Mouse (Mus musculus): ENCODE results near the gene Spa17. TPM values are rescaled to one million over a fixed set of nuclear protein-coding genes. Genes with fewer than 3 reads are reported as not detected.

Gene Spa17
- 0.70 TPM in 1 of 2 replicates, not detected in the other for polyA plus RNA-seq (2012; rRNA removed; ENCODE audit: low replicate concordance)

DNA sequence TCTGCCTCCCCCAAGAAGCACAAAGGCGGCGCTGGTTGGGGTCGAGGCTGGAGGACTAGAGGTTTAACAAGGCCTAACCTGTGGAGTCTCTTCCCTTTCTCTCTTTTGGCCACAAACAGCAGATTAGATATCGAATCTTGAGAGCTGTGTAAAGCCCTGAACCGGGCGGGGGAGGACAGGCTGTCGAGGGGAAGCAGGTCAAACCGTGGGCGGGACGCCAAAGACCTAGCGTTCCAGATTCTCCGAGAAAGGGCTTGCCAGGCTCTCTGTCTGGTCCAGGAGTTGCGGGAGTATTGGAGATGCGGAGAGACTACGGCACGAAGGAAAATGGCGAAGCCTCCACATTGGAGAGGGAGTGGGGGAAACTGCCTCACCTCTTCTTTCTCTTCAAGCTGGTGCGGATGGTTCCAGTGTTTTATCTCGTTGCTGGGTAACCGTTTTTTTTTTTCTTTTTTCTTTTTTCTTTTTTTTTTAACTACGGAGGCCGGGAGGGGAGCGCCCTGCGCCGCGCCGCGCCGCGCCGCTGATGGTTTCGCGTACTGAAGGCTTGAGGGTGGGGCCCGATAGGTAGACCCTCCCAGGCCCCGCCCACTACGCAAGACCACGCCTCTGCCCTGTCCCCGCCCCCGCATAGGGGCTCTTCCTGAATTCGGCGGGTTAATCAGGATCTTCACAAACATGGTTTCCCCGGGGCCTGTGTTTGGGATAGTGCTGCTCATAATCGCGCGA lies at the start of gene Spa17:
Gene Spa17 (minus strand): TSS at position 541 of the 729 bp plus-strand sequence.

GRCm38 (mm10) chr9:37656931-37657481 lies 43.5 kb upstream of the Spa17 start, which contains the start of gene Tbrg1:
Gene Tbrg1 (minus strand): TSS chr9:37657312.

GRCm38 (mm10) chr9:37554838-37555748 lies 58.4 kb downstream of the Spa17 start, which contains the start of gene Siae:
Gene Siae (plus strand): TSS chr9:37555698.

Other genes starting within 250 kb of the Spa17 start
- gene Hepacam, start 246.4 kb downstream of the Spa17 start, polyA plus RNA-seq (2012; rRNA removed; ENCODE audit: low replicate concordance), result 0.50 and 0.59 TPM in 2 replicates
- 48.2 and 50.0 TPM in 2 replicates for gene Robo4, start 211.8 kb downstream of the Spa17 start, polyA plus RNA-seq (2012; rRNA removed; ENCODE audit: low replicate concordance)
- gene Robo3, start 180.5 kb downstream of the Spa17 start, polyA plus RNA-seq (2012; rRNA removed; ENCODE audit: low replicate concordance), result 0.07 and 0.13 TPM in 2 replicates
- 18.1 and 21.3 TPM in 2 replicates for gene Msantd2, start 124.4 kb downstream of the Spa17 start, polyA plus RNA-seq (2012; rRNA removed; ENCODE audit: low replicate concordance)
- 59.3 and 80.1 TPM in 2 replicates for gene Esam, start 85.6 kb downstream of the Spa17 start, polyA plus RNA-seq (2012; rRNA removed; ENCODE audit: low replicate concordance)
- 12.1 and 19.5 TPM in 2 replicates for gene Vsig2, start 74.5 kb downstream of the Spa17 start, polyA plus RNA-seq (2012; rRNA removed; ENCODE audit: low replicate concordance)
- 3.0 and 8.3 TPM in 2 replicates for gene Nrgn, start 60.8 kb downstream of the Spa17 start, polyA plus RNA-seq (2012; rRNA removed; ENCODE audit: low replicate concordance)
- 6.1 and 17.9 TPM in 2 replicates for gene Siae, start 58.0 kb downstream of the Spa17 start, polyA plus RNA-seq (2012; rRNA removed; ENCODE audit: low replicate concordance)
- 32.2 and 57.9 TPM in 2 replicates for gene Tbrg1, start 43.6 kb upstream of the Spa17 start, polyA plus RNA-seq (2012; rRNA removed; ENCODE audit: low replicate concordance)
- 0.46 TPM in 1 of 2 replicates, not detected in the other for gene Panx3, start 55.5 kb upstream of the Spa17 start, polyA plus RNA-seq (2012; rRNA removed; ENCODE audit: low replicate concordance)
- gene Olfr160, start 102.5 kb upstream of the Spa17 start, polyA plus RNA-seq (2012; rRNA removed; ENCODE audit: low replicate concordance), result not detected in 2 replicates
- gene Olfr874, start 131.4 kb upstream of the Spa17 start, polyA plus RNA-seq (2012; rRNA removed; ENCODE audit: low replicate concordance), result not detected in 2 replicates
- gene Olfr875, start 158.1 kb upstream of the Spa17 start, polyA plus RNA-seq (2012; rRNA removed; ENCODE audit: low replicate concordance), result not detected in 2 replicates
- gene Olfr876, start 189.3 kb upstream of the Spa17 start, polyA plus RNA-seq (2012; rRNA removed; ENCODE audit: low replicate concordance), result not detected in 2 replicates
- 0.17 TPM in 1 of 2 replicates, not detected in the other for gene Olfr877, start 240.5 kb upstream of the Spa17 start, polyA plus RNA-seq (2012; rRNA removed; ENCODE audit: low replicate concordance)